Mouse (Mus musculus) olfactory bulb, adult 2 months (tissue): ENCODE measurements around the gene Fhit.

Experiments used
- CTCF ChIP-seq: fragments of 200-500 bp; IDR thresholded peaks from 2 replicates; pipeline ENCODE4 v1.5.1; 2012; ENCODE audit warnings: low read depth, mild to moderate bottlenecking, low read length, moderate library complexity; ENCODE audit not compliant: insufficient read depth
- POLR2A ChIP-seq: fragments of 200-500 bp; IDR thresholded peaks from 2 replicates; pipeline ENCODE4 v1.6.1; 2012; ENCODE audit warnings: mild to moderate bottlenecking, low read depth, low read length, moderate library complexity; ENCODE audit not compliant: insufficient read depth

- TF ChIP-seq CTCF, result no peak
- no peak for TF ChIP-seq POLR2A
Measured at GRCm38 (mm10) chr14:9852041-9852440, 1309.8 kb downstream of the Fhit start.
